Mouse (Mus musculus) cerebellum, postnatal 14 days (tissue): Measurements from ENCODE around the gene Pex14.

ENCODE experiments used
- DNase-seq, 2 experiments: peaks; one replicate each; pipeline ENCODE4 v3.0.0; 2021; ENCODE audit warnings: mixed read lengths in 2 of 2

The Pex14 gene

DNA sequence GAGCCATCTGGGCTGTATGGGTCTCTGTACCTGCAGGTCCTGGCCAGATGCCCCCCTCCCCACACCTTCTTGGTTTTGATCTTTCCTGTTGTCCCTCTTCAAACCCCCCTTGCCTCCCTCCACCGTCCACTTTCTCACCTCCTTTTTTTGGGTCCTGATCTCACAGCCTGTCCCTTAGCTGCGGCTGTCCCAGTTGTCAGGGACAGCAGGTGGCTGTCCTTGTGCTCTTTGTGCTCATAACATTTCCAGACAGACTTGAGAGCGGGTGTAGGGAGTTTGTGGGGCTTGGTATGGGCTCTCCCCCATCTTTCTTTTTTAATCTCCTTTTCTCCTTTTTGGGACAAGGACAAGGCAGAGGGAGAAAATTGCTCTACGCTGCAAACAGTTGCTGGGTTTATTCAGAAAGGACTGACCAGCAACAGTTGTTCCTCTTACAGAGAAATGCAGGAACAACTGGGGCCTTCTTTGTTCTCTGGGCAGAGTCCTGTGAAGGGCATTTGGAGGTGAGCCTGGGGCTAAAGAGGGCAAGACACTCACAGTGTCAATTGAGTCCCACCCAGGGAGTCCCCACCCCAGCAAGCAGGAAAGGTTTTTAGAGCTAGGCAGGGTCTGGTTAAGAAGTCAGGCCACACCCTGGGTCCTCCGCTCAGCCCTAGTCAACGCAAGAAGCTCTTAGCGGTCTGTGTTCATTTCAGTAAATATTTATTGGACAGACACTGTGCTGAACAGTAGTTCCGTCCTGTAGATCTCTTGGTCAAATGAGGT is 186.7 kb downstream of the Pex14 start:
- DNase-seq = no peak

DNA sequence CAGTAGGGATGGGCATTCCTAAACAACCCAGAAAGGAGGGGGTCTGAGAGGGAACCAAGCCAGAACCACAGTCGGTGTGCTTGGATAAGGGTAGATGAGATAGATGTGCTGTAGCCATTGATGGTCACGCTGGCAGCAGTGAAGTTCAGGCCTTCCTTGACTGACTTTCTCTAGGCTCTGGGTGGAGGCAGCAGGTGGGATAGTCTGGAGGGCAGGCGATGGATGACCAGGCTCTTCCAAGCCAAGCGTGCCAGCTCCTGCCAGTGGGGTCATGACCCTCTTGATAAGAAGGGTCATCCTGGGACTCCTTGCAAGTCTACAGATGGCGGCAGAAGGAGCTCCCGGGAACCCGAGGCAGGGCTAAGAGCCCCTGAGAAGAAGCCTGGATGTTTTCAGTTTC is 187.5 kb downstream of the Pex14 start:
- no peak for DNase-seq
